Mouse (Mus musculus) embryonic facial prominence, embryonic 13.5 days (tissue): ENCODE measurements around the gene Oas3. TPM values are rescaled to one million over a fixed set of nuclear protein-coding genes. Genes with fewer than 3 reads are reported as not detected.
"Not testable (repeated sequence)": the region's sequence is repeated elsewhere in the genome, so short reads cannot be mapped to it uniquely, and the experiment has no call there.

Experiments
- ATAC-seq: fragments of 200-750 bp; cut with Nextera tagmentation; 2 replicates; pipeline ENCODE4 v1.8.0; 2017; ENCODE audit warnings: low read depth; ENCODE audit not compliant: insufficient number of reproducible peaks, insufficient read depth, low FRiP score, low TSS enrichment
- H3K27ac ChIP-seq: fragments of 300-500 bp; sonication (generic); 2 replicates; pipeline ENCODE4 v1.5.1; 2015; ENCODE audit warnings: moderate library complexity, mild to moderate bottlenecking, inconsistent platforms
- H3K27me3 ChIP-seq: fragments of 300-500 bp; sonication (generic); 2 replicates; pipeline ENCODE4 v1.6.1; 2015; ENCODE audit warnings: mild to moderate bottlenecking, inconsistent platforms
- H3K36me3 ChIP-seq: fragments of 300-500 bp; sonication (generic); 2 replicates; pipeline ENCODE4 v1.6.1; 2015; ENCODE audit warnings: mild to moderate bottlenecking, inconsistent platforms
- H3K4me1 ChIP-seq: fragments of 300-500 bp; sonication (generic); 2 replicates; pipeline ENCODE4 v1.6.1; 2015; ENCODE audit warnings: inconsistent platforms
- H3K4me2 ChIP-seq: fragments of 300-500 bp; sonication (generic); 2 replicates; pipeline ENCODE4 v1.6.1; 2015; ENCODE audit warnings: moderate library complexity, mild to moderate bottlenecking, inconsistent platforms
- H3K4me3 ChIP-seq: fragments of 300-500 bp; sonication (generic); 2 replicates; pipeline ENCODE4 v1.5.1; 2015; ENCODE audit warnings: mild to moderate bottlenecking, inconsistent platforms
- H3K9ac ChIP-seq: fragments of 300-500 bp; sonication (generic); 2 replicates; pipeline ENCODE4 v1.6.1; 2015; ENCODE audit warnings: mild to moderate bottlenecking, inconsistent platforms
- H3K9me3 ChIP-seq: fragments of 300-500 bp; sonication (generic); 2 replicates; pipeline ENCODE4 v1.6.1; 2016; ENCODE audit warnings: inconsistent platforms
- WGBS: fragments of 180-500 bp; shearing (Covaris S2); methylation state at CpG from one replicate; pipeline ENCODE4 v1.1.7; 2015; ENCODE audit warnings: mixed read lengths; 5-methylcytosine and 5-hydroxymethylcytosine counted together
- polyA plus RNA-seq: library from polyadenylated mRNA; unstranded; fragments of >200 nt; fragmentation: Nextera tagmentation; extraction: Ambion mirVana; gene quantifications from 2 replicates; pipeline ENCODE4 v1.2.1, GENCODE M21; 2015

Gene Oas3
- polyA plus RNA-seq: 0.11 and 0.25 TPM in 2 replicates

DNA sequence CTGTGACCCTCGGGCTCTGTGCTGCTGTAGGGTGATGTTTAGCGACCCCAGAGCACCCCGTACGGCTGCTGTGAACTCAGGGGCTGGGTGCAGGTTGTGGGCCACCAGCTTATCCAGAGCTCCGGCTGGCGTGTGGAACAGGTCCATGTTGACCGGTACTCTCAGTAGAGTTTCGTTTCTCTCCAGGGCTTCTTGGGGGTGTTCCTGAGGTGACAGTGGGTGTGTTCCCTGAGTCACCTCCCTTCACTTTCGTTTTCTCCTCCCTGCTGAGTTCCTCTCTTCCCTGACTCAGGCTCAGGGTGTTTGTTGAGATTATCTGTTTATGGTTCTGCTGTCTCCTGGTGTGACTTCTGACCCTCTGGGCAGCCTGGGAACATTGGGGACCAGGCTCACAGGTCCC is at the start of gene Oas3:
Oas3 (minus strand) TSS at position 184 of the 400 bp plus-strand sequence.
- H3K4me1 ChIP-seq: peaks cover 8% of the 10 kb centered on the region
- H3K9me3 ChIP-seq: no peaks in the 10 kb centered on the region
- 79% methylated on average over 9 of the region's 9 CpGs for WGBS
- no peaks in the 10 kb centered on the region for H3K27me3 ChIP-seq
- no peaks in the 10 kb centered on the region for H3K36me3 ChIP-seq
- H3K27ac ChIP-seq: no peak within 1 kb of the TSS
- no peak within 1 kb of the TSS for H3K9ac ChIP-seq
- H3K4me3 ChIP-seq: no peak within 1 kb of the TSS
- no peak for ATAC-seq
- H3K4me2 ChIP-seq: no peak within 1 kb of the TSS

DNA sequence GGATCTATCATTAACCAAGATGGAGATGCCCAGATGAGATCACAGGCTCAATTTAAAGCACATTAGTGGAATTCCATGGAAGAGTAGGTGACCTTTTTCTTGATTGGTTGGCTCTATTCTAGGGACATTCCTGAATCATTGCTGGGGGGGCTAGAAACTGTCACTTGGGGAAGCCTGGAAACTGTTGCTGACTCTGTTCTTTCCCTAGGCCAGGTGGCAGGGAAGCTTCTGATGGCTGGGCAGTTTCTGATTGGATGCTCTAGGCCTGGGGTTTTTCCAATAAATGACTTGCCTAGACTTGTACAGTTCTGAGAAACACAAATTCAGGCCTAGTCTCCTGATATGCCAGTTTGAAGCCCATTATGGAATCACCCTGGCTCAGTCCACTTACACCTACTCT is 41.5 kb upstream of the Oas3 start:
- Histone ChIP-seq H3K9ac (no peak overlapping the region), H3K9me3 (peaks cover 15% of the 10 kb centered on the region), H3K27ac (no peak overlapping the region), H3K27me3 (no peaks in the 10 kb centered on the region), H3K4me1 (no peaks in the 10 kb centered on the region), H3K4me2 (no peak overlapping the region), H3K36me3 (no peaks in the 10 kb centered on the region), H3K4me3 (no peak overlapping the region)
- ATAC-seq: no peak

DNA sequence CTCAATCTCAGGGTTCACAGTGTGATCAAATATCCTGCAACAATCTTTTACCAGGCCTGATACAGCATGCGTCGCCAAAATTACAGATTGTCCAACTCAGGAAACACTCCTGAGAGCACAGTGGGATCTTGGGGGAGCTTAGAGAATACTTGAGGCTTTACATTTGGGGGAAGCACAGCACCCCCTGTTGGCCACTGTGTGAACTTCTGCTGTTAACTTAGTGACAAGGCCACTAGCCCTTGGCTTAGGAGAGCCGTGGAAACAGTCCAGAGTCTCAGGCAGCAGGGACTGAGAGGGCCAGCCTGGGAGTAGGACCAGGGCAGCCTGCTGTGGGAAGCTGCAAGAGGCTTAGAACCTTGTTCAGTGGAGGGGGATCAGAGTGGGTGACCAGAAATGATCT is 38.5 kb upstream of the Oas3 start:
- H3K4me3 ChIP-seq: no peak overlapping the region
- H3K27ac ChIP-seq: no peak overlapping the region
- H3K36me3 ChIP-seq: no peaks in the 10 kb centered on the region
- no peak for ATAC-seq
- 54% methylated on average over 3 of the region's 3 CpGs for WGBS
- H3K9me3 ChIP-seq: peaks cover 15% of the 10 kb centered on the region
- peaks cover 14% of the 10 kb centered on the region for H3K4me1 ChIP-seq
- H3K9ac ChIP-seq: no peak overlapping the region
- no peak overlapping the region for H3K4me2 ChIP-seq
- no peaks in the 10 kb centered on the region for H3K27me3 ChIP-seq

DNA sequence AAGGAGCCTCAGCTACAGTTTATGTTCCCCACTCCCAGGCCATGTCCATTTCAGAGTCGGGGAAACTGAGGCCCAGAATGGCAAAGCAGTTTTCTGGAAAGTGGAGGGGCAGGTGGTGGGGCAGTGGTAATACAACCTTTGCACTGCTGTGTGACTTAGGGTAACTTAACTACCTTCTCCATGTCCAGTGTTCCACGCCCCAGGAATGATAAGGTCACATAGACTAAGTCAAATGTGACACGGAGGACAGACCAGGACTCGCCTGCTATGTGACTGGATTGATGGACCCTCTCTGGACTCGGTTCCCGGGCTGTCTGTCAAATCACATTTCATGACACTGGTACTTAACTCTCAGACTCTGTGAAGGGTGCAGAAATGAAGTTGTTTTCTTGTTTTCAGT is 35.6 kb upstream of the Oas3 start:
- Histone ChIP-seq H3K36me3 (no peaks in the 10 kb centered on the region), H3K27ac (no peak overlapping the region), H3K4me3 (peak overlapping the region; percentile 38), H3K9ac (peak overlapping the region; percentile 62), H3K4me1 (peaks cover 14% of the 10 kb centered on the region), H3K4me2 (peak overlapping the region; percentile 58), H3K9me3 (no peaks in the 10 kb centered on the region), H3K27me3 (no peaks in the 10 kb centered on the region)
- 82% methylated on average over 6 of the region's 6 CpGs for WGBS
- no peak for ATAC-seq

DNA sequence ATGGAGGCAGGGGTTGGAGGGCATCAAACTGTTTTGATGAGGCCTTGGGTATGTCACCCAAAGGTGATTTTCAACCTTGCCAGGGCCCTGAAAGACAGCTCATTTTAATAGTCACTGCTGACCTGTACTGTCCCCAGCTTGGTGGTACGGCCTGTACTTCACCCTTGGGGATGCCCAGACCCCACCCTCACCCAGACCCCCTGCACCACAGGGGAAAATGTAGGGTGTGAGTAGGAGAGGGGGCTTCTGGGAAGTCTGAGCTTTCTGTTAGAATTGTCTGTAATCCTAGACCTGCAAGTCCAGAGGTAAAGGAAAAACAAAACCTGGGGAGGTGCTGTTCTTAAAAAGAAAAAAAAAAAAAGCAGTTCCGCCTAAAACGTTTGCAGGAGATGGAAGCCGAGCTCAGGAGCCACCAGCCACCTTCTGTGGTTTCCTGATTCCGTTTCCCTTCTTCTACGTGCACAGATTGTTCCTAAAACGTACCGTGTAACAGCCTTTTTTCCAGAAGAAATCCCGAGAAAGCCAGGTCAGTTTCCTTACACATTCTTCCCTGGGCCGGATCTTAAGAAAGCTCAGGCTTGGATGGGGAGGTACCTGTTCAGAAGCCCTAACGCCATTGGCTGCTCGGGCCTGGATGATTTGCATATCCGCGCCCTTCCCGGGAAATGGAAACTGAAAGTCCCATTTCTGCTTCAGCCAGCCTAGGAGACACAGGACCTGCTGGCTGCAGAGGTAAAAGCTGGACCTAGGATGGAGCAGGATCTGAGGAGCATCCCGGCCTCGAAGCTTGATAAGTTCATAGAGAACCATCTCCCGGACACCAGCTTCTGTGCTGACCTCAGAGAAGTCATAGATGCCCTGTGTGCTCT is 34.7 kb upstream of the Oas3 start, which contains the start of gene Oas1c:
Oas1c (minus strand) TSS at position 564 of the 869 bp plus-strand sequence.
- Histone ChIP-seq H3K4me2 (peak within 1 kb of the TSS; percentile 58), H3K9ac (peak within 1 kb of the TSS; percentile 62), H3K9me3 (no peaks in the 10 kb centered on the region), H3K27me3 (no peaks in the 10 kb centered on the region), H3K4me1 (peaks cover 14% of the 10 kb centered on the region), H3K36me3 (no peaks in the 10 kb centered on the region), H3K27ac (peak within 1 kb of the TSS; percentile 86), H3K4me3 (peak within 1 kb of the TSS; percentile 38)
- 4% methylated on average over 18 of the region's 18 CpGs for WGBS
- peak; percentile 43; the same call in 1 of the 2 replicates for ATAC-seq

DNA sequence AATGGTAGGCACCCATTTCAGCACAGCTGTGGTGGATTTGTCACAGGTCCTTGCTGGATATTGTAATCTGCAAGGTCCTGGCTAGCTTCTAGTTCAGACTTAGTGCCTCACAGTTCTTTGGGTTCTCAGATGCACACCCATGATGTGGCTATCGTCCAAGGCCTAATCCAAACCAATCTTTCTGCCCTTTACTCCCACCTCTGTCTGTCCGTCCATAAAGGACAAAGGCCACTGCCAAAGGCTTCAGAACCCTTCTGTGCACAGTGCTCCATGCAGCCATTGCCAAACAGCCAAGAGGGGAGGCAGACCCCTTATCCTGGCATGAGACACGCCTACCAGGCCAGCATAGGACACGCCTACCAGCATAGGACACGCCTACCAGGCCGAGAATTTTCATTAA is 31.7 kb upstream of the Oas3 start:
- WGBS: 33% methylated on average over 6 of the region's 6 CpGs
- no peak overlapping the region for H3K9ac ChIP-seq
- H3K36me3 ChIP-seq: no peaks in the 10 kb centered on the region
- H3K27me3 ChIP-seq: no peaks in the 10 kb centered on the region
- H3K4me1 ChIP-seq: peaks cover 14% of the 10 kb centered on the region
- H3K9me3 ChIP-seq: no peaks in the 10 kb centered on the region
- H3K27ac ChIP-seq: no peak overlapping the region
- no peak for ATAC-seq
- no peak overlapping the region for H3K4me2 ChIP-seq
- H3K4me3 ChIP-seq: no peak overlapping the region

DNA sequence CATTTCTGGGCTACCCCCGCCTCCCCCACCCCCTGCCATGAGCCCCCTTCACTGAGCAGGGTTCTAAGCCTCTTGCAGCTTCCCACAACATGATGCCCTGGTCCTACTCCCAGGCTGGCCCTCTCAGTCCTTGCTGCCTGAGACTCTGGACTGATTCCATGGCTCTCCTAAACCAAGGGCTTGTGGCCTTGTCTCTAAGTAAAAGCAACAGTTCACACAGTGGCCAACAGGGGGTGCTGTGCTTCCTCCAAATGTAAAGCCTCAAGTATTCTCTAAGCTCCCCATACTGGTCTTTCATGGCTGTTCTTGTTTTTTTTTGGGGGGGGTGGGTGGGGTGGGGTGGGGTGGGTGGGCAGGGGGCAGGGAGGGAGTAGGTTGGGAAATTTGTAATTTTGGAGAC is 29.0 kb upstream of the Oas3 start:
- no peak overlapping the region for H3K4me3 ChIP-seq
- H3K27ac ChIP-seq: no peak overlapping the region
- 0 out of 2 replicates have a peak, but pooled peaks cover 1% of the 10 kb centered on the region for H3K4me1 ChIP-seq
- H3K36me3 ChIP-seq: no peaks in the 10 kb centered on the region
- no peaks in the 10 kb centered on the region for H3K27me3 ChIP-seq
- ATAC-seq: no peak
- no peaks in the 10 kb centered on the region for H3K9me3 ChIP-seq
- 86% methylated on average over 1 of the region's 1 CpGs for WGBS
- no peak overlapping the region for H3K4me2 ChIP-seq
- no peak overlapping the region for H3K9ac ChIP-seq

DNA sequence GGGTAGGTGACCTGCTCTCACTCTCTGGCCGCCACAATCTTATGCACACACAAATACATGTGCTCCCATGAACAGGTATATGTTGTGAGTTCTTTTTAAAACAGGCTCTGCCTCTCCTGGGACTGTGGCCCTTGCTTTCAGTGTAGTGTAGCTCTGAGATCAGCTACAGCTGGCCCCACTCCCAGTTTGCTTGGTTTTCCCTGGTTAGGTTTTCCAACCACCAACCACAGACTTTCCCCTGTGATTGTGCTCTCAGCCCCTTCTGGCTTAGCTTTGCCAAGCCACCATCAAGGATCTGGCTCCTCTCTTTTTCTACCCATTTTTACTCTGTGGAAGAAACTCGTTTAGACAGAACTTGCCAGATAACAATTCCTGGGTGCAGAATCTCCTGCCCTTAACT is 26.1 kb upstream of the Oas3 start:
- no peaks in the 10 kb centered on the region for H3K36me3 ChIP-seq
- H3K4me1 ChIP-seq: no peaks in the 10 kb centered on the region
- no peak for ATAC-seq
- WGBS: 66% methylated on average over 2 of the region's 2 CpGs
- H3K4me3 ChIP-seq: no peak overlapping the region
- H3K9me3 ChIP-seq: no peaks in the 10 kb centered on the region
- no peaks in the 10 kb centered on the region for H3K27me3 ChIP-seq
- H3K4me2 ChIP-seq: no peak overlapping the region
- no peak overlapping the region for H3K9ac ChIP-seq
- H3K27ac ChIP-seq: peak overlapping the region; percentile 62; the same call in 1 of the 2 replicates

DNA sequence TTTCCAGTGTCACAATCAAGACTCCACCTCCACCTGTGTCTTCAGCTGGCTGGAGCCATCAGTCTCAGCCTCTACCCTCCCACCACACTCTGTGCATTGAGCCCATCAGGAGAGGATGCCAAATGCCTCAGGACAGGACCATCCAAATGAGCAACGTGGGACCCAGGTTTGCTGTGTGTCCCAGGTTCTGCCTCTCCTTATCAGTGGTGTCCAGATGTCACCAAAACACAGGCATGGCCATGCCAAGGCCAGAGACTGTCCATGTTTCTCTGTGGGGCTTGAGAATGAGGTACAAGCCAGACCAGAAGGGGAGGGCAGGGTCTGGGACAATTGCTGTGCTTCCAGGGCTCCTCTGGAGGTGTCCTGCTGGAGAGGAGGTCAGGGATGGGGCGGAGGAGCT is 21.5 kb upstream of the Oas3 start:
- not testable (repeated sequence) for H3K9me3 ChIP-seq, H3K27me3 ChIP-seq, ATAC-seq, H3K9ac ChIP-seq, H3K4me3 ChIP-seq, H3K4me1 ChIP-seq, H3K27ac ChIP-seq, H3K36me3 ChIP-seq, H3K4me2 ChIP-seq
- WGBS: 39% methylated on average over 1 of the region's 2 CpGs

DNA sequence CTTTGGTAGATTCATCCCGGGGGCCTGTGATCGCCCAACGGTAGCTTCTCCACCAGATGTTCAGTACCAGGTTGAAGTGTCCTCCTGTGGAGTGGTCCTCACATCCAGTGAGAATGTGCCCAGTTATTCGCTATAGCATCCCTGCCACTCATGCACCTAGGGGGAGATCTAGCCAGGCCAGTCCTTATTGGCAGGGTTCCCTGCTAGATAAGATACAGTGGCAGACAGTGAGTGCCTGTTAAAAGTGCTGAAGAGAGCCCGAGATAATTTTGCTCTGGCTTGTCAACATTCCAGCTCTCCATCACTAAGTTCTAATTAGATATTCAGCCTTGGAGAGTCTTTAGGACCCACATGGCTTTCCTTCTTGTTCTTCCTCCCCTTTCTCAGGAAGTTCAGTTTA is 20.7 kb upstream of the Oas3 start:
- H3K9ac ChIP-seq, H3K27me3 ChIP-seq, H3K4me1 ChIP-seq, H3K36me3 ChIP-seq, H3K4me2 ChIP-seq, H3K4me3 ChIP-seq, H3K27ac ChIP-seq, H3K9me3 ChIP-seq, ATAC-seq: not testable (repeated sequence)
- WGBS: 74% methylated on average over 5 of the region's 5 CpGs

DNA sequence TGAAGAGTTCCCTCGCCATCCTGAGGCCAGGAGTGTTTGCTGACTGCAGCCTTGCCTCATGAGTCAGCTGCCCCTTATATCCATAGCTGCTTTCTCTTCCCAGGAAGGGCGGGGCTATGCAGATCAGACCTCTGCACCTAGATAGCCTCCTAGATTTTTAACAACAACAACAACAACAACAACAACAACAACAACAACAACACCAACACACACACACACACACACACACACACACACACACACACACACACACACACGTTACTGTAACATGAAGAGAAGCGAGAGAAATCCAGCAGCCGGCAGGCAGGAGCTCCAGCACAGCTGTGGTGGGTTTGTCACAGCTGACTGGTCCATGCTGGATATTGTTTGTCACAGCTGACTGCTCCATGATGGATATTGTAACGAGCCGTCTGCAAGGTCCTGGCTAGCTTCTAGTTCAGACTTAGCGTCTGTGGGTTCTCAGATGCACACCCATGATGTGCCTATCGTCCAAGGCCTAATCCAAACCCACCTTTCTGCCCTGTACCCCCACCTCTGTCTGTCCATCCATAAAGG is 18.1 kb upstream of the Oas3 start, which contains the start of gene Oas1e:
Oas1e (minus strand) TSS at position 51 of the 555 bp plus-strand sequence.
- 60% methylated on average over 9 of the region's 9 CpGs for WGBS
- H3K9ac ChIP-seq, ATAC-seq, H3K36me3 ChIP-seq, H3K9me3 ChIP-seq, H3K4me2 ChIP-seq, H3K4me3 ChIP-seq, H3K27me3 ChIP-seq, H3K27ac ChIP-seq, H3K4me1 ChIP-seq: not testable (repeated sequence)

DNA sequence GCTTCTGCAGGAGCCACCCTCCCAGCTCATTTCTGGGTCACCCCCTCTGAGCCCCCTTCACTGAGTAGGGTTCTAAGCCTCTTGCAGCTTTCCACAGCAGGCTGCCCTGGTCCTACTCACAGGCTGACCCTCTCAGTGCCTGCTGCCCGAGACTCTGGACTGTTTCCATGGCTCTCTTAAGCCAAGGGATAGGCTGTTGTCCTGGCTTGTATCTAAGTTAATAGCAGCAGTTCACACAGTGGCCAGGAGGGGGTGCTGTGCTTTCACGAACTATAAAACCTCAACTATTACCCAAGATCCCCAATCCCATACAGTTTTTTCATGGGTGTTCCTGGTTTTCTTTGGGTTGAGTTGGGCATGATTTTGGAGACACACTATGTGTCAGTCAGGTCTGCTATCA is 15.6 kb upstream of the Oas3 start:
- H3K4me1 ChIP-seq: no peaks in the 10 kb centered on the region
- H3K9me3 ChIP-seq: no peaks in the 10 kb centered on the region
- no peak overlapping the region for H3K4me3 ChIP-seq
- no peak overlapping the region for H3K4me2 ChIP-seq
- H3K27me3 ChIP-seq: peaks cover 15% of the 10 kb centered on the region; the same call in 1 of the 2 replicates
- 32% methylated on average over 2 of the region's 2 CpGs for WGBS
- ATAC-seq: no peak
- H3K36me3 ChIP-seq: no peaks in the 10 kb centered on the region
- H3K9ac ChIP-seq: no peak overlapping the region
- H3K27ac ChIP-seq: no peak overlapping the region
